Mouse (Mus musculus) intestine, embryonic 15.5 days (tissue): ENCODE data around the gene Actr2. TPM values are rescaled to one million over a fixed set of nuclear protein-coding genes. Genes with fewer than 3 reads are reported as not detected.

Experiments
- ATAC-seq: fragments of 200-750 bp; cut with Nextera tagmentation; 2 replicates; pipeline ENCODE4 v1.8.0; 2017; ENCODE audit warnings: moderate TSS enrichment, moderate library complexity
- H3K27ac ChIP-seq: fragments of 300-500 bp; sonication (generic); 2 replicates; pipeline ENCODE4 v1.5.1; 2015; ENCODE audit warnings: mild to moderate bottlenecking, inconsistent platforms
- H3K27me3 ChIP-seq: fragments of 300-500 bp; sonication (generic); replicated peaks from 2 replicates; pipeline ENCODE4 v1.6.1; 2015; ENCODE audit warnings: inconsistent platforms
- H3K36me3 ChIP-seq: fragments of 300-500 bp; sonication (generic); 2 replicates; pipeline ENCODE4 v1.6.1; 2015; ENCODE audit warnings: inconsistent platforms
- H3K4me1 ChIP-seq: fragments of 300-500 bp; sonication (generic); replicated peaks from 2 replicates; pipeline ENCODE4 v1.6.1; 2015; ENCODE audit warnings: inconsistent platforms
- H3K4me2 ChIP-seq: fragments of 300-500 bp; sonication (generic); replicated peaks from 2 replicates; pipeline ENCODE4 v1.6.1; 2015; ENCODE audit warnings: mild to moderate bottlenecking, inconsistent platforms
- H3K4me3 ChIP-seq: fragments of 300-500 bp; sonication (generic); replicated peaks from 2 replicates; pipeline ENCODE4 v1.5.1; 2015; ENCODE audit warnings: inconsistent platforms
- H3K9ac ChIP-seq: fragments of 300-500 bp; sonication (generic); 2 replicates; pipeline ENCODE4 v1.6.1; 2015; ENCODE audit warnings: inconsistent platforms
- H3K9me3 ChIP-seq: fragments of 300-500 bp; sonication (generic); 2 replicates; pipeline ENCODE4 v1.6.1; 2016; ENCODE audit warnings: inconsistent platforms
- WGBS: fragments of 180-500 bp; shearing (Covaris S2); methylation state at CpG from one replicate; pipeline ENCODE4 v1.1.7; 2015; 5-methylcytosine and 5-hydroxymethylcytosine counted together
- polyA plus RNA-seq: library from polyadenylated mRNA; unstranded; fragments of >200 nt; fragmentation: Nextera tagmentation; extraction: Ambion mirVana; gene quantifications from 2 replicates; pipeline ENCODE4 v1.2.1, GENCODE M21; 2015

The Actr2 gene
- polyA plus RNA-seq, 1 experiment from 2014 or later, result 135 TPM

DNA sequence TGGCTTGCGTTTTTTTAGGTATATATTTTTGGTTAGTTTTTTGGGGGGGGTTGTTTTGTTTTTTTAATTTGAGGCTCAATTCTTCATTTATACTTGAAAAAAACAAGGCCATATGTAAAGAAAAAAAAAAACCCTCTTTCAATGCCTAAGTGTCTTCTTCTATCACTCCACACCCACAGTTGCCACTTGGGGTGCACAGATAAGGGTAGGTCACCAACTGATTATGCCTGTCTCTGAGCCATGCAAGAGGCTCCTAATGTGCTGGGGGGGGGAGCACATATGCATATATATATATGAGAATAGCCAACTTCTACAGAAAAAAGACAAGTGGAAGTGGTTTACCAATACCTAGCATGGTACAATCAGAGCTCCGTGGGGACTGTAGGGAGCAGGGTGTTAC lies 90.3 kb downstream of the Actr2 start:
- ATAC-seq, result no peak
- WGBS, result 89% methylated on average over 2 of the region's 2 CpGs

DNA sequence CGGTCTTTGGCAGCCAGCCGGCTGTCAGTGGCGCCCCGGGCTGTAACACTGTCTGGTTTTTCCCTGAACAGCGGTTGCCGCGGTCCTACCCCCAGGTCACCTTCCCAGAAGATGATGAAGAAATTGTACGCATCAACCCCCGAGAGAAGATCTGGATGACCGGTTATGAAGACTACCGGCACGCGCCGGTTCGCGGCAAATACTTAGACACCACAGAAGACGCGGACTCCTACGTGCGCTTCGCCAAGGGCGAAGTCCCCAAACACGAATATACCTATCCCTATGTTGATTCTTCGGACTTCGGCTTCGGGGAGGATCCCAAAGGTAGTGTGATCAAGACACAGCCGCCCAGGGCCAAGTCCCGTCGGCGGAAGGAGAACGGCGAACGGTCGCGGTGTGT lies 92.0 kb downstream of the Actr2 start:
- Histone ChIP-seq H3K9ac (no peak overlapping the region), H3K9me3 (peaks cover 19% of the 10 kb centered on the region), H3K27ac (no peak overlapping the region), H3K4me3 (no peak overlapping the region), H3K27me3 (no peaks in the 10 kb centered on the region), H3K4me1 (no peaks in the 10 kb centered on the region), H3K36me3 (peaks cover 57% of the 10 kb centered on the region), H3K4me2 (no peak overlapping the region)
- WGBS, result 98% methylated on average over 35 of the region's 35 CpGs
- no peak for ATAC-seq

More for the DNA sequence above, 90.3 kb downstream of the Actr2 start:
- Histone ChIP-seq H3K36me3 (peaks cover 48% of the 10 kb centered on the region), H3K4me1 (no peaks in the 10 kb centered on the region), H3K4me3 (no peak overlapping the region), H3K9ac (no peak overlapping the region), H3K27me3 (no peaks in the 10 kb centered on the region), H3K27ac (no peak overlapping the region), H3K4me2 (no peak overlapping the region), H3K9me3 (peaks cover 19% of the 10 kb centered on the region)

DNA sequence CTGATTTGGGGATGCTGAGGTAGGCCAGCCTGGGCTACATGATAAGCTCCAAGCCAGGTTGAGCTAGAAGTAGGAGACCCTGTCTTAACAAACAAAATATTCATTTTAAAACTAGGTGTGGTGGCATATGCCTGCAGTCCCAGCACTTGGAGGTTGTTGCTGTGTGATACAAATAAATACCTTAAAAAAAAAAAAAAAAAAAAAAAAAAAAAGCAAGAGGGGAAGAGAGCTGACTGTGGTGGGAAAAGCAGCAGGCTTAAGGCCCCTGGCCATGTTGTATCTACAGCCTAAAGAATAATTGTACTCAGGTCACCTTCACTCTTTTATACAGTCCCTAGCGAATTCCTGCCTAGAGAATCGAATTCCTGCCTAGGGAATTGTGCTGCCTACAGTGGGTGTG lies 93.8 kb downstream of the Actr2 start:
- H3K9me3 ChIP-seq, result peaks cover 19% of the 10 kb centered on the region
- peaks cover 59% of the 10 kb centered on the region for H3K36me3 ChIP-seq
- H3K9ac ChIP-seq, result no peak overlapping the region

DNA sequence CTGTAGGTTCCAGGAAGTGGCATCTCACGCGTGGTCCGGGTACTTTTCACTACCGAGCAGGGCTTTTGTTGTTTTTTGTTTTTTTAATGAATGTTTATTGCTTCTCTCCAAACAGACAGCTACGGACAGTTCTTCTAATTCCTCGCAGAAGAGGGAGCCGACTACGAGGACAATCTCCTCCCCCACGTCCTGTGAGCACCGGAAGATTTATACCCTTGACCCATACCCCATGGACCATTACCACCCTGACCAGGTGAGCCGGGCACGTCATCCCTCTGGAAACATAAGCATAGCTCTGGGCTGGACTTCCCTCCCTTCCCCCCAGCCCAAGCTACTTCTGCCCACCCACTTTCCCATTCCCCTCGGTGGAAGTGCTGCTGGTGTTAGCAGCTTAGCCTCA lies 94.8 kb downstream of the Actr2 start:
- Histone ChIP-seq H3K36me3 (peaks cover 59% of the 10 kb centered on the region), H3K9ac (no peak overlapping the region), H3K27ac (no peak overlapping the region), H3K4me3 (no peak overlapping the region), H3K4me1 (no peaks in the 10 kb centered on the region), H3K27me3 (no peaks in the 10 kb centered on the region), H3K4me2 (no peak overlapping the region), H3K9me3 (peaks cover 19% of the 10 kb centered on the region)
- 89% methylated on average over 13 of the region's 13 CpGs for WGBS
- ATAC-seq, result no peak

More for the DNA sequence above, 93.8 kb downstream of the Actr2 start:
- ATAC-seq, result no peak
- Histone ChIP-seq H3K4me1 (no peaks in the 10 kb centered on the region), H3K27me3 (no peaks in the 10 kb centered on the region), H3K27ac (no peak overlapping the region), H3K4me2 (no peak overlapping the region), H3K4me3 (no peak overlapping the region)
- 94% methylated on average over 2 of the region's 2 CpGs for WGBS

- no peak overlapping the region for H3K27ac ChIP-seq
- no peak overlapping the region for H3K4me3 ChIP-seq
- H3K36me3 ChIP-seq, result peaks cover 26% of the 10 kb centered on the region
- 96% methylated on average over 3 of the region's 3 CpGs for WGBS
- no peak overlapping the region for H3K9ac ChIP-seq
- no peaks in the 10 kb centered on the region for H3K27me3 ChIP-seq
- no peak overlapping the region for H3K4me2 ChIP-seq
- no peak for ATAC-seq
- H3K9me3 ChIP-seq, result no peaks in the 10 kb centered on the region
- 0 out of 2 replicates have a peak, but pooled peaks cover 6% of the 10 kb centered on the region for H3K4me1 ChIP-seq
These were observed 99.3 kb downstream of the Actr2 start for GRCm38 (mm10) chr11:20013366-20013765.

Other genes starting within 250 kb of the Actr2 start
- gene Spred2, start 188.5 kb downstream of the Actr2 start, polyA plus RNA-seq, result 6.8 and 7.1 TPM in 2 replicates
- gene Rab1a, start 88.5 kb upstream of the Actr2 start, polyA plus RNA-seq, result 329 and 363 TPM in 2 replicates
- 22.4 and 24.5 TPM in 2 replicates for gene Cep68, start 136.5 kb upstream of the Actr2 start, polyA plus RNA-seq
- gene Slc1a4, start 219.8 kb upstream of the Actr2 start, polyA plus RNA-seq, result 12.5 and 13.1 TPM in 2 replicates